In genomic region chr11:100571202-100571567, GRCm38 (mm10) we compare ENCODE assay signal across 8 mouse cellular contexts. TPM values are rescaled to one million over a fixed set of nuclear protein-coding genes. Genes with fewer than 3 reads are reported as not detected.
A peak's percentile ranks its signal among the peaks of the same experiment; 100 is the strongest.
DNase-seq lines count a peak whose midpoint lies in the region; ATAC-seq and TF ChIP-seq lines count a peak whose summit lies in the region.

No protein-coding gene starts in this region.

- peak; percentile 60 for ATAC-seq in frontal cortex, adult (ENCODE audit: low TSS enrichment)
- no peak for ATAC-seq in intestine, postnatal 0 days
- peak; percentile 45; the same call in 1 of the 2 replicates for ATAC-seq in midbrain, embryonic 11.5 days (ENCODE audit: low FRiP score)

- no peaks in the 10 kb centered on the region for H3K36me3 ChIP-seq in intestine, postnatal 0 days (ENCODE audit: control insufficient read depth, insufficient read depth)
- H3K36me3 ChIP-seq in midbrain, embryonic 11.5 days (ENCODE audit: control insufficient read depth, insufficient read depth, low read length): no peaks in the 10 kb centered on the region

- H3K27ac ChIP-seq in layer of hippocampus, adult 2 months: peak overlapping the region; percentile 68; the same call in 1 of the 2 replicates
- H3K27ac ChIP-seq in cerebellum, adult 2 months (ENCODE audit: insufficient read depth, low read length): no peak overlapping the region
- no peak overlapping the region for H3K27ac ChIP-seq in intestine, postnatal 0 days (ENCODE audit: low read depth, low read length)
- H3K27ac ChIP-seq in midbrain, embryonic 11.5 days (ENCODE audit: low read depth, low read length): no peak overlapping the region

- peak in 1 of 2 experiments; percentile 43 for DNase-seq in layer of hippocampus, adult 2 months (ENCODE audit: low spot score in 2 of 2)
- DNase-seq in layer of hippocampus, adult 9-10 months (ENCODE audit: low spot score): no peak
- peak; percentile 47 to 56 for DNase-seq in cerebellum, adult 2 months
- DNase-seq in midbrain, embryonic 11.5 days (ENCODE audit: low spot score, missing footprints): peak; percentile 85
- DNase-seq in urinary bladder, postnatal 10 days (ENCODE audit: low spot score): no peak
- no peak for DNase-seq in adrenal gland, postnatal 10 days

- peak overlapping the region; percentile 46 for H3K4me2 ChIP-seq in intestine, postnatal 0 days (replicated peaks; ENCODE audit: low read depth)
- peak overlapping the region; percentile 37 for H3K4me2 ChIP-seq in midbrain, embryonic 11.5 days

- TF ChIP-seq POLR2A in cerebellum, adult 2 months (IDR thresholded peaks at IDR 0.05; ENCODE audit: borderline replicate concordance, insufficient read depth, low read length): no peak

- H3K27me3 ChIP-seq in cerebellum, adult 2 months (ENCODE audit: control insufficient read depth, insufficient read depth, low read length): no peaks in the 10 kb centered on the region
- H3K27me3 ChIP-seq in intestine, postnatal 0 days (replicated peaks; ENCODE audit: control insufficient read depth, insufficient read depth, low read length): no peaks in the 10 kb centered on the region
- H3K27me3 ChIP-seq in midbrain, embryonic 11.5 days (ENCODE audit: control insufficient read depth, insufficient read depth, low read length): peaks cover 5% of the 10 kb centered on the region

- H3K4me1 ChIP-seq in cerebellum, adult 2 months (ENCODE audit: control insufficient read depth, insufficient read depth, low read length): no peaks in the 10 kb centered on the region; the same call in 1 of the 2 replicates
- H3K4me1 ChIP-seq in intestine, postnatal 0 days (replicated peaks; ENCODE audit: control insufficient read depth, insufficient read depth, low read length): no peaks in the 10 kb centered on the region
- peaks cover 18% of the 10 kb centered on the region for H3K4me1 ChIP-seq in midbrain, embryonic 11.5 days (ENCODE audit: control insufficient read depth, insufficient read depth, low read length)

- 2% methylated on average over 16 of the region's 16 CpGs for WGBS in cerebellum, adult 2 months
- WGBS in intestine, postnatal 0 days: 12% methylated on average over 16 of the region's 16 CpGs
- 9% methylated on average over 16 of the region's 16 CpGs for WGBS in midbrain, embryonic 11.5 days

- no peak for TF ChIP-seq CTCF in layer of hippocampus, adult 2 months (conservative IDR thresholded peaks at IDR 0.05)
- TF ChIP-seq CTCF in cerebellum, adult 2 months (IDR thresholded peaks at IDR 0.05; ENCODE audit: borderline replicate concordance, insufficient read depth, low read depth, low read length): no peak
- no peak for TF ChIP-seq CTCF in intestine, postnatal 0 days (IDR thresholded peaks at IDR 0.05; ENCODE audit: low read depth)

- no peak overlapping the region for H3K9ac ChIP-seq in intestine, postnatal 0 days (ENCODE audit: low read depth, low read length)
- peak overlapping the region; percentile 31 for H3K9ac ChIP-seq in midbrain, embryonic 11.5 days (ENCODE audit: low read length)

- no peaks in the 10 kb centered on the region for H3K9me3 ChIP-seq in intestine, postnatal 0 days (ENCODE audit: control insufficient read depth)
- H3K9me3 ChIP-seq in midbrain, embryonic 11.5 days (ENCODE audit: control insufficient read depth, low read length): no peaks in the 10 kb centered on the region

- H3K4me3 ChIP-seq in layer of hippocampus, adult 2 months: peak overlapping the region; percentile 41
- H3K4me3 ChIP-seq in cerebellum, adult 2 months (replicated peaks; ENCODE audit: insufficient read depth, low read depth, low read length): peak overlapping the region; percentile 49
- H3K4me3 ChIP-seq in intestine, postnatal 0 days (ENCODE audit: low read depth, low read length): peak overlapping the region; percentile 16; the same call in 1 of the 2 replicates
- H3K4me3 ChIP-seq in midbrain, embryonic 11.5 days (ENCODE audit: low read depth, low read length): peak overlapping the region; percentile 14

RNA-seq across cellular contexts. Expression of gene Cnp, which starts 3.5 kb away (rescaled TPM):
- total RNA-seq in layer of hippocampus, adult 2 months (2021): 100 to 1,000 TPM; 168 to 183 TPM
- polyA plus RNA-seq in cerebellum, adult 2 months (2012; rRNA removed): 547 and 616 TPM in 2 replicates
- 15.6 and 16.3 TPM in 2 replicates for polyA plus RNA-seq in intestine, postnatal 0 days (2015; fragmentation: Nextera tagmentation; extraction: Ambion mirVana)
- polyA plus RNA-seq in midbrain, embryonic 11.5 days (2014; fragmentation: Nextera tagmentation; extraction: Ambion mirVana): 15.7 and 16.9 TPM in 2 replicates
- total RNA-seq in adrenal gland, postnatal 10 days (2021): 10 to 100 TPM; 32.9 to 35.7 TPM

RNA-seq across cellular contexts. Expression of gene Ttc25, which starts 25.8 kb away (rescaled TPM):
- 1 to 10 TPM; 1.3 to 1.7 TPM for total RNA-seq in layer of hippocampus, adult 2 months (2021)
- polyA plus RNA-seq in cerebellum, adult 2 months (2012; rRNA removed): 0.86 and 0.92 TPM in 2 replicates
- 0.18 and 0.22 TPM in 2 replicates for polyA plus RNA-seq in intestine, postnatal 0 days (2015; fragmentation: Nextera tagmentation; extraction: Ambion mirVana)
- 1.4 and 1.8 TPM in 2 replicates for polyA plus RNA-seq in midbrain, embryonic 11.5 days (2014; fragmentation: Nextera tagmentation; extraction: Ambion mirVana)
- 1 to 10 TPM; 1.4 to 1.6 TPM for total RNA-seq in adrenal gland, postnatal 10 days (2021)

RNA-seq across cellular contexts. Expression of gene Acly, which starts 43.4 kb away (rescaled TPM):
- total RNA-seq in layer of hippocampus, adult 2 months (2021): 100 to 1,000 TPM; 103 to 117 TPM
- polyA plus RNA-seq in cerebellum, adult 2 months (2012; rRNA removed): 155 and 156 TPM in 2 replicates
- 29.3 and 29.5 TPM in 2 replicates for polyA plus RNA-seq in intestine, postnatal 0 days (2015; fragmentation: Nextera tagmentation; extraction: Ambion mirVana)
- 298 and 314 TPM in 2 replicates for polyA plus RNA-seq in midbrain, embryonic 11.5 days (2014; fragmentation: Nextera tagmentation; extraction: Ambion mirVana)
- 100 to 1,000 TPM; 380 to 552 TPM for total RNA-seq in adrenal gland, postnatal 10 days (2021)

RNA-seq across cellular contexts. Expression of gene Nkiras2, which starts 47.9 kb away (rescaled TPM):
- total RNA-seq in layer of hippocampus, adult 2 months (2021): 10 to 100 TPM; 11.8 to 13.1 TPM
- 27.5 and 27.6 TPM in 2 replicates for polyA plus RNA-seq in cerebellum, adult 2 months (2012; rRNA removed)
- polyA plus RNA-seq in intestine, postnatal 0 days (2015; fragmentation: Nextera tagmentation; extraction: Ambion mirVana): 52.2 and 55.7 TPM in 2 replicates
- polyA plus RNA-seq in midbrain, embryonic 11.5 days (2014; fragmentation: Nextera tagmentation; extraction: Ambion mirVana): 96.4 and 110 TPM in 2 replicates
- 10 to 100 TPM; 44.9 to 54.3 TPM for total RNA-seq in adrenal gland, postnatal 10 days (2021)

RNA-seq across cellular contexts. Expression of gene Dnajc7, which starts 48.8 kb away (rescaled TPM):
- 100 to 1,000 TPM; 242 to 257 TPM for total RNA-seq in layer of hippocampus, adult 2 months (2021)
- 157 and 177 TPM in 2 replicates for polyA plus RNA-seq in cerebellum, adult 2 months (2012; rRNA removed)
- polyA plus RNA-seq in intestine, postnatal 0 days (2015; fragmentation: Nextera tagmentation; extraction: Ambion mirVana): 72.9 and 80.2 TPM in 2 replicates
- 96.1 TPM in 2 replicates for polyA plus RNA-seq in midbrain, embryonic 11.5 days (2014; fragmentation: Nextera tagmentation; extraction: Ambion mirVana)
- 100 to 1,000 TPM; 212 to 265 TPM for total RNA-seq in adrenal gland, postnatal 10 days (2021)

Comparison
In these comparisons a context has a peak if more than half of its experiments do, and no peak if none do; other contexts are left out.
1. DNase-seq: peak in cerebellum, adult 2 months (2 of 2) and midbrain, embryonic 11.5 days (single experiment); none in layer of hippocampus, adult 9-10 months (single experiment), urinary bladder, postnatal 10 days (single experiment) and adrenal gland, postnatal 10 days (single experiment).
2. RNA of gene Cnp, which starts 3.5 kb away (polyA plus RNA-seq): 547 to 616 TPM in cerebellum, adult 2 months; 15.7 to 16.9 TPM in midbrain, embryonic 11.5 days and 15.6 to 16.3 TPM in intestine, postnatal 0 days; every median in the first group is over 10 times any median in the second.
3. Peak in every context shown above with its lines, with median percentiles within 50 percentile points of each other: H3K4me3 ChIP-seq.